Mouse (Mus musculus) T-cell, adult 2 months (primary cell): ENCODE data around the gene Smarcd2.

Source experiments
- DNase-seq: peaks from one replicate; pipeline ENCODE4 v3.0.0; 2022; ENCODE audit warnings: low spot score

The Smarcd2 gene

DNA sequence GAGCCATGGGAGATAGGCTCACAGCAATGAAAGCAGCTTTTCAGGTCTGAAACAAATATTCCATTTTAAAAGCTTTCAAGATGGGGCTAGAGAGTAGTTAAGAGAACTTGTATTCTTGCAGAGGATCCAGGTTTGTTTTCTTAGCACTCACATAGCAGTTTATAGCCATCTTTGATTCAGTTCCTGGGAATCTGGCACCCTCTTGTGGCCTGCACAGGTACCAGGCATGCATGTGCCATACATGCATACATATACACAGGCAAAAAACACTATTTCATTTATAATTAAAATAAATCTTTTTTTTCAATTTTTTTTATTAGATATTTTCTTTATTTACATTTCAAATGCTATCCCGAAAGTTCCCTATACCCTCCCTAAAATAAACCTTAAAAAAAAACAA lies 25.9 kb downstream of the Smarcd2 start:
- DNase-seq: peak; percentile 40

DNA sequence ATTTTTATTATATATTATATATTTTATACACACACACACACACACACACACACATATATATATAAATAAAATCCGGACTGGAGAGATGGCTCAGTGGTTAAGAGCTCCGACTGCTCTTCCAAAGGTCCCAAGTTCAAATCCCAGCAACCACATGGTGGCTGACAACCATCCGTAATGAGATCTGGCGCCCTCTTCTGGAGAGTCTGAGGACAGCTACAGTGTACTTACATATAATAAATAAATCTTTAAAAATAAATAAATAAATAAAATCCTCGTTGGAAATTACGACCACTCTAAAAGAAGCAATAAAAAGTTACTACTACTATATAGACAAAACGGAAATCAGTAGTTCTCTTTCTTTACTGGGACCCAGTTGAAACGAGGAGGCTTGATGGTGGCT lies 38.8 kb downstream of the Smarcd2 start:
- DNase-seq: peak; percentile 27

DNA sequence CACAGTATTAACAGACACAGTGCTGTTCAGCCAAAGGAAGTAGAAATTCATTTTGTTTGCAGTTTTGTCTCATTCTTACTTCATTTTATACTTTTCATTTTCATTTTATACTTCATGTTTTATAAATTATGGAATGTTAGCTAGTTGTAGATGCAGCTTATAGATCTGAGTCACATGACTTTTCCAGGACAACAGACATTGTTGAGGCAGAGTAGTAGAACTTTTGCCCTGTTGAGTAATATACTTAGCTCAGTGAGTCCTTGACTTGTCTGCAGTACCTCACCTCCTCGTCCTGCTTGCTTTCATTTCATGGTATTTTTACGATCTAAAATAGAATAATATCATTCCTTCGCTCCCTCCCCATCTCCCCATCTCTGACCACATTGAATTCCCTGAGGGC lies 52.2 kb downstream of the Smarcd2 start:
- DNase-seq: no peak

DNA sequence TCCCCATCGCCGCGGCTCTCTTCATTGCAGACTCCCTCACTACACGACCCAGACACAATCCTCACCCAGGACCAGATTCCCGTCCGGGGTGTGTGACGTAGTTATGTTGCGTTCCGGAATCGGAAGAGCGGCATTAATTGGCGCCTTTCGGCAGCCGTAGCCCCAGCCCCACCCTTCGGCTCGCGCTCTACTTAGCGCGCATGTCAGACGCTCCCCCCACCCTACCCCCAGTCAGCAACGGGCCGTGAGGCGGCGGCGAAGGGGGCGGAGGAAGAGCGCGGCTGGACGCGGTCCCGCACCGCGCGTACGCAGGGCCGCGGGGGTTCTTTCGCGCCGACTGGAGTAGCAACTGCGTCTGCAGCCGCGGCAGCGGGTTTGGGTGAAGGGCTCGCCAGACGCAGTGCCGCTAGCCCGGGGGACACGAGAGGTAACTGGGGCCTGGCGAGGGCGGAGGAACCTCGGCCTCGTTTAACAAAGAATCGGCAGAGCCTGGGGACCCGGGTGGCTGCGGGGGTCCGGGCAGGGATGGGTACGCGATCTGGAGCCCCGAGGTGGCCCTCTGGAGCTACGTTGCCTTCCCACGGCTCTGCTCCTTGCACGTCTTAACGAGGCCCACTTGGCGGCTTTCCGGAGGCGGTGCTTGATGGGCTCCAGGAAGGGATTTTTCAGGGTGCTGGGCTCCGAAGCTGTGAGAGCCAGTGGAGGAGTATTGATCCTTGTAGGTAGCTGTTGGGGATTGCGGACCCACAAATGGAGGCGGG lies 55.9 kb downstream of the Smarcd2 start, which contains the start of gene Ddx42:
Gene Ddx42, plus strand, starts transcription at position 197 of the 761 bp plus-strand sequence.
- DNase-seq: peak; percentile 93

DNA sequence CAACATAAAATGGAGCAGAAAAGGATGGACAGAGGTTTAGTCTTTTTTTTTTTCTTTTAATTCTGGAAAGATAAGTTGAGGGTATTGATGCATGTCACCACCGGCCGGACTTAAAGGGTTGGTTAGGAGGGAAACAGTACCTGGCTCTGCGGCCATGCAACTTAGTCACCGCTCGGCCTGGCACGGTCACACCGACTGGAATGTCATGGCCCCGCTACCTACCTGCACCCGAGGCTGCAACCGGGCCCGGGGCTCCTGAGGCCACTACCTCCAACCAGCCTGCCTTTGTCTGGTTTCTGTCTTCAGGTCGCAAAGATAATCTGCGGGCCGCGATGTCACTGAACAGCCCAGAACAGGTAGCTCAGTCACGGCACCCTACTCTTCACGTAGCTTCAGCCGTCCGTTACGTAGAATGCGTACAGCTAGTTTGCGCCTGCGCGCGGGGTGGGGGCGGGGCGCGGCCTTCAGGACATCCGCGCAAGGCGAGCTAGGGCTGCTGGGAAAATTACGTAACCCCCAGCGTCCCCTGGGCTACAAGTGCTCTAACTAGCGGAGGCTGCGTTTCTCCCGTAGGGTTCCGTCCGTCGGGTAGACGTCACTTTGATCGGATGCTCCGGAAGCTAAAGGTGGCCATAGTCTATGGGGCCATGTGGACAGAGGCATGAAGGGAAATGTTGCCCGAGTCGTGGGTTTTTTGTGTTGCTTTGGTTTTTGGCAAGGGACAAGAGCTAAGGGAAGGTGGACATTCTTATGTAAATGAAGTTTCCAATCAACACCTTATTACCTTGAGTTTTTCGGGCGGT lies 56.6 kb downstream of the Smarcd2 start, which contains the start of gene Ccdc47:
Gene Ccdc47, minus strand, starts transcription at position 418 of the 803 bp plus-strand sequence.
- DNase-seq: peak; percentile 97

DNA sequence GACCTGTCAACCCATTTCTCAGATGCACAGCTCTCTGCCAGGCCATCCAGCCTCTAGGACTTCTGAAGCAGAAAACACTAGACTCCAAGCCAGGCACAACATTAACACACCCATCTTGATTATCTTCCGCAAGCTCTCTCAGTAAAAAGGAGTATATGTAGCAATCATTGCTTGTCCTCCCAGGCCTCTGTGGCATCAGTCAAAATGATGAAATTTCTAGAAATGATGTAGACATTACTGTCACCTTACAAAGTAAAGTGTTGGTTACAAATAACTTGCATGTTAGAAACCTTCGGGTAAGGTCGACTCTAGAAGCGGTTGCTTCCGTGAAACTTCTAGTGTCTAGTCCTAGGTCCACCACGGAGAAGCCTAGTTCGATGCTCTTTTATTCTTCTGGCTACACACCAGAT lies 57.3 kb downstream of the Smarcd2 start:
- no peak for DNase-seq

DNA sequence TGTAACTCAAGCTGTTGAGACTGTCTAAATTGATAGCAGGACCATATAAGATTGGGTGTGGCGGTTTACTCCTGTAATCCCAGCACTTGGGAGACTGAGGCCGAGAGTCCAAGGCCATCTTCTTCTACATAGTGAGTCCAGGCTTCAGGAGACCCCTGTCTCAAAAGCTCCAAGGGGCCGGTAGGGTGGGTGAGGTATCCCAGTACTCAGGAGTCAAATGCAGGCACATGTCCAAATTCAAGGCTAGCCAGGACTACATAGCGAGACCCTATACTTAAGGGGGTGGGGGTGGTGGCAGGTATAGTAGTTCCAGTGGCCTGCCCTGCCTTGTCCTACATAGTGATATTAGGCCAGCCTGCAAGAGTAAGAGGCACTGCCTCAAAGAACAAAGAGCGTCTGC lies 57.9 kb downstream of the Smarcd2 start:
- no peak for DNase-seq
